Mouse (Mus musculus): ENCODE measurements at regions not wholly inside any gene's neighbourhood (a gene's known extent, or its start where the extent isn't known, plus 50 kb on each side); places are given as distances from the start of the nearest gene placed in this dataset.

- TF ChIP-seq POLR2A (IDR thresholded peaks at IDR 0.05; ENCODE audit: extremely low read depth, insufficient read depth, low read length): no peak
- no peak for TF ChIP-seq CTCF (IDR thresholded peaks at IDR 0.05; ENCODE audit: low read depth, low read length)
Observed at GRCm38 (mm10) chr2:179307932-179308303, 134.3 kb upstream of the Cdh4 start.

Data from liver, adult 2 months (tissue).